Mouse (Mus musculus): Measurements from ENCODE around the gene Kcnd3. TPM values are rescaled to one million over a fixed set of nuclear protein-coding genes. Genes with fewer than 3 reads are reported as not detected.

The Kcnd3 gene
- polyA plus RNA-seq, 2 experiments = 1.0 to 2.0 TPM

- no peak overlapping the region for H3K9ac ChIP-seq (ENCODE audit: low read depth, low read length, severe bottlenecking)
- no peak for TF ChIP-seq POLR2A (IDR thresholded peaks at IDR 0.05; ENCODE audit: borderline replicate concordance, extremely low read depth, insufficient read depth, insufficient read length)
- 67% methylated on average over 3 of the region's 3 CpGs for WGBS
- no peaks in the 10 kb centered on the region for H3K27me3 ChIP-seq (ENCODE audit: control insufficient read depth, insufficient read depth, low read length)
- H3K9me3 ChIP-seq (ENCODE audit: control insufficient read depth, low read length) = no peaks in the 10 kb centered on the region
- no peak overlapping the region for H3K4me2 ChIP-seq (replicated peaks; ENCODE audit: low read depth, low read length, severe bottlenecking)
- no peak overlapping the region for H3K4me3 ChIP-seq (replicated peaks; ENCODE audit: low read length)
- ATAC-seq (ENCODE audit: low FRiP score, low read depth) (no peak), DNase-seq (ENCODE audit: low spot score) (no peak)
- H3K27ac ChIP-seq (replicated peaks; ENCODE audit: low read depth, low read length) = no peak overlapping the region
- no peaks in the 10 kb centered on the region for H3K36me3 ChIP-seq (ENCODE audit: control insufficient read depth, insufficient read depth, low read length)
- H3K4me1 ChIP-seq (ENCODE audit: control insufficient read depth, insufficient read depth, low read length) = no peaks in the 10 kb centered on the region
Observed at GRCm38 (mm10) chr3:105514215-105514614, 62.1 kb downstream of the Kcnd3 start.

- Histone ChIP-seq H3K4me3 (replicated peaks; ENCODE audit: low read length) (no peak overlapping the region), H3K9me3 (ENCODE audit: control insufficient read depth, low read length) (no peaks in the 10 kb centered on the region), H3K4me2 (replicated peaks; ENCODE audit: low read depth, low read length, severe bottlenecking) (no peak overlapping the region), H3K27ac (replicated peaks; ENCODE audit: low read depth, low read length) (no peak overlapping the region), H3K27me3 (ENCODE audit: control insufficient read depth, insufficient read depth, low read length) (no peaks in the 10 kb centered on the region), H3K9ac (ENCODE audit: low read depth, low read length, severe bottlenecking) (no peak overlapping the region), H3K36me3 (ENCODE audit: control insufficient read depth, insufficient read depth, low read length) (no peaks in the 10 kb centered on the region), H3K4me1 (ENCODE audit: control insufficient read depth, insufficient read depth, low read length) (no peaks in the 10 kb centered on the region)
- DNase-seq (ENCODE audit: low spot score) (no peak), ATAC-seq (ENCODE audit: low FRiP score, low read depth) (no peak)
- TF ChIP-seq POLR2A (IDR thresholded peaks at IDR 0.05; ENCODE audit: borderline replicate concordance, extremely low read depth, insufficient read depth, insufficient read length) = no peak
Observed at GRCm38 (mm10) chr3:105515035-105515434, 62.9 kb downstream of the Kcnd3 start.

- ATAC-seq (ENCODE audit: low FRiP score, low read depth) = no peak
- H3K9ac ChIP-seq (ENCODE audit: low read depth, low read length, severe bottlenecking) = no peak overlapping the region
- H3K4me3 ChIP-seq (replicated peaks; ENCODE audit: low read length) = no peak overlapping the region
- no peak overlapping the region for H3K27ac ChIP-seq (replicated peaks; ENCODE audit: low read depth, low read length)
- 47% methylated on average over 1 of the region's 1 CpGs for WGBS
- DNase-seq (ENCODE audit: low spot score) = no peak
- H3K4me1 ChIP-seq (ENCODE audit: control insufficient read depth, insufficient read depth, low read length) = no peaks in the 10 kb centered on the region
- no peak for TF ChIP-seq POLR2A (IDR thresholded peaks at IDR 0.05; ENCODE audit: borderline replicate concordance, extremely low read depth, insufficient read depth, insufficient read length)
- H3K9me3 ChIP-seq (ENCODE audit: control insufficient read depth, low read length) = no peaks in the 10 kb centered on the region
- H3K4me2 ChIP-seq (replicated peaks; ENCODE audit: low read depth, low read length, severe bottlenecking) = no peak overlapping the region
- H3K36me3 ChIP-seq (ENCODE audit: control insufficient read depth, insufficient read depth, low read length) = no peaks in the 10 kb centered on the region
- H3K27me3 ChIP-seq (ENCODE audit: control insufficient read depth, insufficient read depth, low read length) = no peaks in the 10 kb centered on the region
Observed at GRCm38 (mm10) chr3:105515640-105516039, 63.5 kb downstream of the Kcnd3 start.

- no peak overlapping the region for H3K4me2 ChIP-seq (replicated peaks; ENCODE audit: low read depth, low read length, severe bottlenecking)
- no peaks in the 10 kb centered on the region for H3K36me3 ChIP-seq (ENCODE audit: control insufficient read depth, insufficient read depth, low read length)
- no peaks in the 10 kb centered on the region for H3K9me3 ChIP-seq (ENCODE audit: control insufficient read depth, low read length)
- 80% methylated on average over 6 of the region's 6 CpGs for WGBS
- H3K4me1 ChIP-seq (ENCODE audit: control insufficient read depth, insufficient read depth, low read length) = no peaks in the 10 kb centered on the region
- TF ChIP-seq POLR2A (IDR thresholded peaks at IDR 0.05; ENCODE audit: borderline replicate concordance, extremely low read depth, insufficient read depth, insufficient read length) = no peak
- DNase-seq (ENCODE audit: low spot score) (no peak), ATAC-seq (ENCODE audit: low FRiP score, low read depth) (no peak)
- H3K9ac ChIP-seq (ENCODE audit: low read depth, low read length, severe bottlenecking) = no peak overlapping the region
- no peak overlapping the region for H3K4me3 ChIP-seq (replicated peaks; ENCODE audit: low read length)
- H3K27ac ChIP-seq (replicated peaks; ENCODE audit: low read depth, low read length) = no peak overlapping the region
- no peaks in the 10 kb centered on the region for H3K27me3 ChIP-seq (ENCODE audit: control insufficient read depth, insufficient read depth, low read length)
Observed at GRCm38 (mm10) chr3:105520446-105520845, 68.3 kb downstream of the Kcnd3 start.

- Histone ChIP-seq H3K4me3 (replicated peaks; ENCODE audit: low read length) (no peak overlapping the region), H3K4me2 (replicated peaks; ENCODE audit: low read depth, low read length, severe bottlenecking) (no peak overlapping the region), H3K27me3 (ENCODE audit: control insufficient read depth, insufficient read depth, low read length) (no peaks in the 10 kb centered on the region), H3K9me3 (ENCODE audit: control insufficient read depth, low read length) (no peaks in the 10 kb centered on the region), H3K9ac (ENCODE audit: low read depth, low read length, severe bottlenecking) (no peak overlapping the region), H3K27ac (replicated peaks; ENCODE audit: low read depth, low read length) (no peak overlapping the region), H3K4me1 (ENCODE audit: control insufficient read depth, insufficient read depth, low read length) (no peaks in the 10 kb centered on the region), H3K36me3 (ENCODE audit: control insufficient read depth, insufficient read depth, low read length) (no peaks in the 10 kb centered on the region)
- TF ChIP-seq POLR2A (IDR thresholded peaks at IDR 0.05; ENCODE audit: borderline replicate concordance, extremely low read depth, insufficient read depth, insufficient read length) = no peak
- no peak for DNase-seq (ENCODE audit: low spot score)
- WGBS = 74% methylated on average over 12 of the region's 12 CpGs
- ATAC-seq (ENCODE audit: low FRiP score, low read depth) = no peak
Observed at GRCm38 (mm10) chr3:105521178-105521631, 69.1 kb downstream of the Kcnd3 start.

GRCm38 (mm10) chr3:105521639-105522038, 69.5 kb downstream of the Kcnd3 start:
- no peaks in the 10 kb centered on the region for H3K9me3 ChIP-seq (ENCODE audit: control insufficient read depth, low read length)
- 89% methylated on average over 4 of the region's 4 CpGs for WGBS
- DNase-seq (ENCODE audit: low spot score) = no peak
- no peak overlapping the region for H3K27ac ChIP-seq (replicated peaks; ENCODE audit: low read depth, low read length)
- no peak for ATAC-seq (ENCODE audit: low FRiP score, low read depth)
- H3K4me1 ChIP-seq (ENCODE audit: control insufficient read depth, insufficient read depth, low read length) = no peaks in the 10 kb centered on the region
- no peak overlapping the region for H3K9ac ChIP-seq (ENCODE audit: low read depth, low read length, severe bottlenecking)
- no peaks in the 10 kb centered on the region for H3K27me3 ChIP-seq (ENCODE audit: control insufficient read depth, insufficient read depth, low read length)
- TF ChIP-seq POLR2A (IDR thresholded peaks at IDR 0.05; ENCODE audit: borderline replicate concordance, extremely low read depth, insufficient read depth, insufficient read length) = no peak
- no peak overlapping the region for H3K4me3 ChIP-seq (replicated peaks; ENCODE audit: low read length)
- H3K36me3 ChIP-seq (ENCODE audit: control insufficient read depth, insufficient read depth, low read length) = no peaks in the 10 kb centered on the region
- H3K4me2 ChIP-seq (replicated peaks; ENCODE audit: low read depth, low read length, severe bottlenecking) = no peak overlapping the region

Data from limb, embryonic 14.5 days (tissue).